Mouse (Mus musculus) heart, adult 2 months (tissue): ENCODE results near the gene Ubap1.

Experiments
- CTCF ChIP-seq: fragments of 200-600 bp; IDR thresholded peaks from 2 replicates; pipeline ENCODE4 v1.8.1; 2022; ENCODE audit warnings: antibody characterized with exemption, mild to moderate bottlenecking, moderate library complexity
- EP300 ChIP-seq: fragments of 200-500 bp; IDR thresholded peaks from 2 replicates; pipeline ENCODE4 v1.6.1; 2011; ENCODE audit warnings: low read depth, low read length, control low read depth; ENCODE audit not compliant: insufficient read depth
- POLR2A ChIP-seq: fragments of 200-500 bp; IDR thresholded peaks from 2 replicates; pipeline ENCODE4 v1.6.1; 2011; ENCODE audit warnings: mild to moderate bottlenecking, low read depth, low read length, control low read depth; ENCODE audit not compliant: insufficient read depth

DNA sequence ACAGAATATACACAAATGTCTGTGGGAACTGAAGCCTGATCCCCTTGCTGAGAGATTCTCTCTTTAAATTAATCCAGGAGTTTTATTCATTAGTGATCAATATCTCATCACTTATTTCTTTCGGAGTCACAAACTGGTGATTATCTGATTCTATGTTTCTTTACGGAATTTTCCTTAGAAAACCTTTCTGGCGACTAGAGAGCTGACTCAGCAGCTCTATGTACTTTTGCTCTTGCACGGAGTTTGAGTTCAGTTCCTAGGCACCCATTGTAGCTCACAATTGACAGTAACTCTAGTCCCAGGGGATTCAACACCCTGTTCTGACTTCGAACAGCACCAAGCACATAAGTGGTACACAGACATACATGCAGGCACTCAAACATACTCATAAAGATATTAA lies 90.1 kb downstream of the Ubap1 start:
- TF ChIP-seq CTCF: no peak
- TF ChIP-seq POLR2A: no peak
- TF ChIP-seq EP300: no peak
